Mouse (Mus musculus) cerebellum, adult 9-10 months (tissue): ENCODE measurements around the gene Nrl.
A peak's percentile ranks its signal among the peaks of the same experiment; 100 is the strongest.

Source experiments
- DNase-seq: peaks from one replicate; pipeline ENCODE4 v3.0.0; 2022

Nrl gene

DNA sequence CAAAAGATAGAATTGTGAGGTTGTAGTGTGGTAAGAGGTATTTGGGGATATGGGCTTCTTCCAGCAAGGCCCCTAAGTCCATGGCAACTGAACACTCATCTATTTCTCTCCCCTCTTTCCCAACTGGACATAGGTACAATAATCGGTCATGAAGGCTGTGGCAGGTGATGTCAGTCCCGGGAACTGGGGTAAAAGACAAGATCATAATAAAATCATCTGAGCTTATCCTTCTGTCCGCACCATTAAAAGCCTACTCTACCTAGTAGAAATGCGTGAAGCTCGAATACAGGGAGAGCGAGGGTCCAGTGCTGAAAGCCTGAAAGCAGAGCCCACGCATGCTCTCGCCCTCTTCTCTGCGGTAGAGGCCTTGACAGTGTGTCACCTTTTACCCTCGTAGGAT lies 45.2 kb downstream of the Nrl start:
- DNase-seq = no peak

DNA sequence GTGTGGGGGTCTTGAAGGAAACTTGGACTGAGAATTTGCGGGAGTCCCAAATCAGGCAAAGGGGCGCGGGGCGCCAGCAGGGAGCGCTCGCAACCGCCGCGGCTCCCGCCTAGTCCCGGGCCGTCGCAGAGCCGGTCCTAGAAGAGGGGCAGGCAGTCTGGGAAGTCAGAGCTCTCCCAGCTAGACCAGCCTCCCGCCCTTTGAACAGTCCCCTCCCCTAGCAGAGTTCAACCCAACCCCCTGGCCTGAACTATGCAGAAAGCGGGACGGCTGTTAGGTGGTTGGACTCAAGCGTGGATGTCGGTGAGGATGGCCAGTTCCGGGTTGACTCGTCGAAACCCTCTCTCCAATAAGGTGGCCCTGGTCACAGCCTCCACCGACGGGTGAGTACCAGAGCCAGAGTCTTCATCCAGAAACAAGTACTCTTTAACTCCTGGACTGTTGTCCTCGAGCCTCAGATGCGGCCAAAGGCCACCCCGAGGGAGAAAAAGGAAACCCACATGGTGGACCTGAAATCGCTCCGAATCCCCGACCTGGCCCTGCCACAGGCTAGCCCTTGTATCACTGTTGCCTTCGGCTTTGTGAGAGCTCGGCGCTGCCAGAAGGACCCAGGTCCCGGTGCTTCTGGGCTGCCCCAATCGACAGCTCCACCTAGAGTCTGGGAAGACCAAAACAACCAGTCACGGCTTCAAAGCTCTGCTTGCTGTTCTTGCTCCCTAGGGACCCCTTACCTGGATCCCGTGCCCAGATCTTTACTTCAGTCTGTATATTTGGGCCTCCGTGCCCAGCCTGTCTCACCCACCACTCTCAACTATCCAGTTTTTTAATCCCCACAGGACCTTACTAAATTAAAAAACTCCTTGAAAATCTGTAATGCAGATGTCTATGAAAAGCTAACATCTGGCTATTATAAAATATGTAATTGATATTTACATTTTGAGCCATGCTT lies 45.9 kb downstream of the Nrl start, which contains the start of gene Dhrs4:
Dhrs4 (plus strand) TSS at position 108 of the 949 bp plus-strand sequence.
- peak; percentile 81 for DNase-seq

DNA sequence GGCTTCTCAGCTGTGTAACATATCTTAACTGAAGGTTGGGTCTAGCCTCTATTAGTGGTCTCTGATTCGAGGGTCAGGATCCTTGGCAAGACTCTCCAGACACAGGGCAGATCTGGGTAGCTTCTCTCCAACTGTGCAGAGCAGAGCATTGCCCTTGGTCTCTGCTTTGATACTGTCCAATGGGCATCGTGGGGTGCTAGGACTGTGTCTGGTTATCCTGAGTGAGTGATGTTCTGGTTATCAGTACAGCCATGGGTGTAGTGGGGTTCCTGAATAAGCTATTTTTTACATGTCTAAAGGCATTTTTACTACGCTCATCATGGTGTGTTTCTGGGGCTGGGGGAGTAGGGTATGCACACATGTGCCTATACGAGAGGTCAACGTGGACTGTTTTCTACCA lies 47.0 kb downstream of the Nrl start:
- no peak for DNase-seq

DNA sequence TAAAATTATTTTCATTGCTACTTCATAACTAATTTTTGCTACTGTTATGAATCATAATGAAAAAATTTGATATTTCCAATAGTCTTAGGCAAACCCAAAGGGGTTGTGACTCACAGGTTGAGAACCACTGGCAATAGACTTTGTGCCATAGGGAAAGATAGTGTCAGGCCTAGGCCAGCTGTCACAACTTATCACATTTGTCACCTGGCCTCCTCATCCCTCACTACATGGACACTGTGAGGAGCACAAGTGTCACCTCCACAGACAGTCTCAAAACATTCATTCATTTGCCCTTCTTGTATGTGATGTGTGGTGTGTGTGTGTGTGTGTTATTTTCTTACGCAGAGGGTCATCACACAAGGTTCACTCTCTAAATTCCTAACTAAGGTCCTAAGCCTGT lies 47.4 kb downstream of the Nrl start:
- no peak for DNase-seq

DNA sequence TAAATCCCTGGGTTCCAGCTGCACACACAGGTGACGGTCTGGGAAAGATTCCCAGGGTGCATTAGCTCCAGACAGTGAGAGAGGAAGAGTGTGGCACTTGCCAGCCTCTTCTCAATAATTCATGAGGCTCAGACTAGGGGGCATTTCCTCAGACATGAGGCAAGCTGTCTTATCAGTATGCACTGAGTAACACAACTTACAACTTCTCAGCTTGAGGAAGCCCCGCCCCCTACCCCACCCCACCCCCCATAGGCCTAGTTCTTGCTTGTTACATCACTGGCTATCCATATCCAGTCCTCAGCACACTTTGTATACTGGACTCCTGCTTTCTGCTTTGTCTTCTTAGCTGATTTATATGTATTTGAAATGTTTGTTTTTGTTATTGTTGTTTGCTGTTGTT lies 49.1 kb downstream of the Nrl start:
- no peak for DNase-seq

DNA sequence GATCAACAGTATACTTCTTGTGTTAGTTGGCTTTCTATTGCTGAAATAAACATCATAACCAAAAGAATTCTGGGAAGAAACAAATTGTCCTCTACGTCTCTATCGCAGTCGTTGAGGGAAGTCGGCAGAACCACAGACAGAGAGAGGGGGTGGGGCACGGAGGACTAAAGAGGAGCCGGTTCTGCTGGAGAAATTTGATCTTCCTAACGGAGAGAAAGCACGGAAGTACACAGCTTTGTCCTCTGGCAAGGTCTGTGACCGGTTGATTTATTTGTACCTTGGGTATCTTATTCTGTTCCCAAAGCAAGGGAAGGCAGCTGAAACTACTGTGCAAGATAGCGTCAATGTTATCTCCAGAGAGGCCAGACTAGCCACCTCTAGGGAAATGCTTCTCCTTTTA lies 54.0 kb downstream of the Nrl start:
- DNase-seq = no peak

DNA sequence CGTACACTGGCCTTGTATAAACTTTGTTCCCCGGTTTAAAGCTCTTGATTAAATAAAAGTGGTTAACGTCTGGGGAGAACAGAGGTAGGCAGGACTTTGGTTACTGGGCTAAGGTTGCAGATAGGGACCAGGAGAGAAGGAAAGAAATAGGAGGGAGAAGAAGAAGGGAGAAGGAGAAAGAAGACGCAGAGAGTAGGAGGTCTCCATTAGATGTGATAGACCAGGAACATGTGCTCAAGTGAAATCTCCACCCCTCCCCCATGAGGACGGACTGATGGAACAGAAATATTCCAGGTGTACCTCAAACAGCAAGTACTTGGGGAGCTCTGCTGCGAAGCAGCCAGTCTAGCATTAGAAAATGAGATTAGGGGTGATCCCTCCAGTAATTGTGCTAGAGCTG lies 55.0 kb downstream of the Nrl start:
- DNase-seq = no peak

DNA sequence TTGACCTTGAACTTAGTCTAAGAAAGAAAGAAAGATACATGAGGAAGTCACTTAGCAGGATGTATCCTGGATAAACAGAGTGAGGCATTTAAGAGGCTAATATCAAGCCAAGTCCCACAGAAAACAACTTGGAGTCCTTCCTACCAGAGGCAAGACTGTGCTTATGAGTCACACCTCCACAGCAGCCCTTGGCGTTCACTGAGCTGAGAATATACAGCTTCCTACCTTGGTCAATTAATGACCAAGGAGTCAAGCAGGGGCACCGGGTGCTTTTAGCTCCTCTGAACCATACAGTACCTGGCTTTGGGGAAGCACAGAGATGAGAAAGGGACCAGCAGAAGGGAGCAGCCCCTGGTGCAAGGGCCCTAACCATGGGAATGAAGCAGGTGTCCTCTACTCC lies 55.7 kb downstream of the Nrl start:
- no peak for DNase-seq
